Mouse (Mus musculus): ENCODE data around the gene Art1. TPM values are rescaled to one million over a fixed set of nuclear protein-coding genes. Genes with fewer than 3 reads are reported as not detected.

Art1 gene
- polyA plus RNA-seq, 1 experiment from 2014 or later: 0.85 TPM

DNA sequence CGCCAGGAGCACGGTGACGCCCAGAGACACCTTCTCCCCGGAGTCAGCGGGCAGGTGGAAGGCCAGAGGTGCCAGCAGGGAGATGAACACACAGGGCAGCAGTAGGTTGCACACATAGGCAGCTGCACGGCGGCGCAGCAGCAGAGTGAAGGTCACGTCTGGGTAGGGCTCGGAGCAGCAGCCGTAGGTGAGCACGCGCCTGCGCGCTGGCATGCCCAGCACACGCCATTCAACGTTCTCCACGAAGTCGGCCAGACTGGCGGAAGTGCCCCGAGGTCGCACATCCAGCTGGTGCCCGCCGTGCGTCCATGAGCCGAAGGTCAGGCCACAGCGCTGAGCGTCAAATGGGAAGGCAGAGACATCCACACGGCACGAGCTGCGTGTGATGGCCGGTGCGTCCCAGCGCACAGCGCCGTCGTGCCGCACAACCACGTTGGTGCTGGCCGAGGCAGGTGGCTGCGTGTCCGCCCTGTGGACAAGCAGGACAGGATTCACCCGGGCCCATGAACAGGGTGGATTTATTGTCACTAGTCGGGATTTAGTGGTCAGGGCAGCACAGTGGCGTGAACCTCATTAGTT, 11.7 kb downstream of the Art1 start:
- DNase-seq (ENCODE audit: low spot score): no peak
- Histone ChIP-seq H3K4me3 (no peak overlapping the region), H3K36me3 (peaks cover 3% of the 10 kb centered on the region), H3K27me3 (ENCODE audit: low read depth, poor library complexity, severe bottlenecking) (0 out of 2 replicates have a peak, but pooled peaks cover 3% of the 10 kb centered on the region), H3K4me1 (no peaks in the 10 kb centered on the region), H3K27ac (no peak overlapping the region), H3K9me3 (replicated peaks) (no peaks in the 10 kb centered on the region)
- WGBS: 80% methylated on average over 45 of the region's 45 CpGs

DNA sequence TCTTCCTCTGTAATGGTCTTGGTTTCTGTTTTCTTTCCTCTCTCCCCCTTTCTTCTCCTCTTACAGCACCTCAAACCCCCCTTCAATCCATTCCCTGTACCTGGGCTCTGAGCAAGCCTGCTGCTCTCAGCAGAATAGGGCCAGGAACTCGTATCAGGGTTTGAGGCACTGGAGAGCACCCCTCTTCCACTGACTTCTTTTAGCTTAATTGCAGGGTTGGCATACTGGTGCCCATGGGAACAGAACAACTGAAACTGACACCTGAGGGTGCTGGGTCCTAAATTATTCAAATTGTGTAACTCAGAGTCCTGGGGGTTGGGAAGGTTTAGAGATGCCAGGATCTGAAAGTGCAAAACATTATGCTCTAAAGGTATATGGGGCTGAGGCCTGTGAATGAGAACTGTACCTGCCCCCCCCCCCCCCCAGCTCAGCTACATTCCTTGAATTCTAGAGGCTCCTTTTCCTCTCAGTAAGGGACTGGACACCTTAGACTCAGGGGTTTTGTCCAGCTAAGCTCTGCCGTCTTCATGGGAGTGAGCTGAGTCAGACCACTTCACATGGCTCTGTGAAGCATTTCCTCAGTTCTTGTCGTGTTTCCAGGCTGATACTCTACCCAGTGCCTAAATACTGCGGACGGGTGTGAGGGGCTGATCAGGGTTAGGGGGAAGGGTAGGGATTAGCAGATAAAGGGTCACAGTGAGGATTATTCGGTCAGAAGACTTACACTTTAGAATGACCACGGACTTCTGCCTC, 15.2 kb downstream of the Art1 start, which contains the start of gene Chrna10:
Chrna10 (minus strand) TSS at position 250 of the 753 bp plus-strand sequence.
- no peak within 1 kb of the TSS for H3K4me3 ChIP-seq
- H3K27me3 ChIP-seq (ENCODE audit: low read depth, poor library complexity, severe bottlenecking): no peaks in the 10 kb centered on the region
- peaks cover 37% of the 10 kb centered on the region for H3K36me3 ChIP-seq
- no peaks in the 10 kb centered on the region for H3K9me3 ChIP-seq (replicated peaks)
- WGBS: 55% methylated on average over 7 of the region's 7 CpGs
- no peak within 1 kb of the TSS for H3K27ac ChIP-seq
- no peaks in the 10 kb centered on the region for H3K4me1 ChIP-seq
- DNase-seq (ENCODE audit: low spot score): no peak

DNA sequence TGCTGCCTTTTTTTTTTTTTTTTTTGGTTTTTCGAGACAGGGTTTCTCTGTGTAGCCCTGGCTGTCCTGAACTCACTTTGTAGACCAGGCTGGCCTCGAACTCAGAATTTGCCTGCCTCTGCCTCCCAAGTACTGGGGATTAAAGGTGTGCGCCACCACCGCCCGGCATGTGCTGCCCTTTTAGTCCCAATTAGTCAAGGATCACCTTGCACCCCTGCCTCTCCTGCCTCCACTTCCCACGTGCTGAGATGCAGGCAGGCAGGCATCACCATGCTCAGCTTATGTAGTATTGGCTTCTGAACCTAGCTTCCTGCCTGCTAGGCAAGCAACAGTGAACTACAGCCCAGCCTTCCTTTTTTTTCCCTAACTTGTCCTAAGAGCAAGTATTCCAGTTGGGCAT, 15.8 kb downstream of the Art1 start:
- H3K36me3 ChIP-seq: peaks cover 43% of the 10 kb centered on the region
- no peak for DNase-seq (ENCODE audit: low spot score)
- 77% methylated on average over 6 of the region's 6 CpGs for WGBS
- no peak overlapping the region for H3K27ac ChIP-seq
- no peaks in the 10 kb centered on the region for H3K4me1 ChIP-seq
- no peaks in the 10 kb centered on the region for H3K27me3 ChIP-seq (ENCODE audit: low read depth, poor library complexity, severe bottlenecking)
- no peak overlapping the region for H3K4me3 ChIP-seq
- no peaks in the 10 kb centered on the region for H3K9me3 ChIP-seq (replicated peaks)

DNA sequence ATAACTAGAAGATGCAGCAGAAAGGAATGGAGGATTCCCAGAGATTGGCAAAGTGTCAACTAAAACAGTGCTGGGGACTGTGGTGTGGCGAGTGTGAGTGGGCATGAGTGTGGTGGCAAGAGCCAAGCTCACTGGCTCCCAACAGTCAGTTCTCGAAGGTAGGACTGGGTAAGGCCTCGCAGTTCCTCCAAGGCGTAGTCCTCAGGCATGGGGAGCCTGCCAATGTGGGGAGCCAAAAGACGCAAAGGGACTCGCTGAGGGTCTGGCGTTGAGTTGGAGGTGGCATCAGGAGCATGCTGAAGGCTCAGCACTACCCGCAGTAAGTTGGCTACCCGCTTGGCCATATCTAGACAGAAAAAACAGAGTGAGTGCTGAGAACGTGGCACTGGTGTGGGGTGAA, 18.8 kb downstream of the Art1 start:
- Histone ChIP-seq H3K4me1 (no peaks in the 10 kb centered on the region), H3K27me3 (ENCODE audit: low read depth, poor library complexity, severe bottlenecking) (no peaks in the 10 kb centered on the region), H3K9me3 (replicated peaks) (no peaks in the 10 kb centered on the region), H3K27ac (no peak overlapping the region), H3K4me3 (no peak overlapping the region), H3K36me3 (peaks cover 72% of the 10 kb centered on the region)
- no peak for DNase-seq (ENCODE audit: low spot score)
- WGBS: 96% methylated on average over 10 of the region's 10 CpGs

DNA sequence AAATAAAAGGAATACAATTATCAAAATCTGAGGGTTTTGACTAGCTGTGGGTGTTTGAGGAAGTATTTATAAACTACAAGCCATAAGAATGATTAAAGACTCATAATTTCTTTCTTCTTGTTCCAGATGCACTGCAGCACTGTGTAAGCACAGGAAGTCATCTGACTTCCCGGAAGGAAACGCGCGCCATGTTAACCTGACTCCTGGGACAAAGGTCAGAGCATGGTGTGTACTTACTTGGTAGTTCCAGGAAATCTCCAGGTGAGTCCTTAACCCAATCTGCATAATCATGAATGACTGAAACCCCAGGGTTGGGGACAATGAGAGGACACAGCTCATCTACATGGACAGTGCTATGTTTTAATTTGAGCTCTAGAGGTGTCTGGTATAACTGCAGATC, 30.9 kb downstream of the Art1 start:
- no peak for DNase-seq (ENCODE audit: low spot score)
- no peaks in the 10 kb centered on the region for H3K27me3 ChIP-seq (ENCODE audit: low read depth, poor library complexity, severe bottlenecking)
- WGBS: 89% methylated on average over 4 of the region's 4 CpGs
- no peak overlapping the region for H3K4me3 ChIP-seq
- no peaks in the 10 kb centered on the region for H3K9me3 ChIP-seq (replicated peaks)
- peaks cover 96% of the 10 kb centered on the region for H3K36me3 ChIP-seq
- no peak overlapping the region for H3K27ac ChIP-seq
- no peaks in the 10 kb centered on the region for H3K4me1 ChIP-seq

DNA sequence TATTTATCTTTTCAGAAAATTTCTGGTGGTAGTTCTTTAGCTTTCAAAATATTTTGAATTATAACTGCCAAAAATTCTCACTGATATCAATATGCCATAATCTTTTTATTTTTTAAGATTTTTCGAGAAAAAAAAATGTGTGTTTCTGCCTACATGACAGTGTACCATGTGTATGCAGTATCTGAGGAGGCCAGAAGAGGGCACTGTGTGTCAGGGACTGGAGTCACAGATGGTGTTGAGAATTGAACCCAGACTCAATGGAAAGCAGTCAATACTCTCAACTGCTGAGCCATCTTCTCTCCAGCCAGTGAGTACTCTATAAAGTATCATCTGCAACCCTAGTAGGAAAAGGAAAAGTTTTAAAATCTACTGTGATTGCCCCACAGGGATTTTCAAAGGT, 35.9 kb downstream of the Art1 start:
- H3K4me1 ChIP-seq: no peaks in the 10 kb centered on the region
- H3K27ac ChIP-seq: no peak overlapping the region
- peaks cover 98% of the 10 kb centered on the region for H3K36me3 ChIP-seq
- H3K9me3 ChIP-seq (replicated peaks): no peaks in the 10 kb centered on the region
- 87% methylated on average over 1 of the region's 1 CpGs for WGBS
- H3K4me3 ChIP-seq: no peak overlapping the region
- H3K27me3 ChIP-seq (ENCODE audit: low read depth, poor library complexity, severe bottlenecking): no peaks in the 10 kb centered on the region
- peak; percentile 59 for DNase-seq (ENCODE audit: low spot score)

DNA sequence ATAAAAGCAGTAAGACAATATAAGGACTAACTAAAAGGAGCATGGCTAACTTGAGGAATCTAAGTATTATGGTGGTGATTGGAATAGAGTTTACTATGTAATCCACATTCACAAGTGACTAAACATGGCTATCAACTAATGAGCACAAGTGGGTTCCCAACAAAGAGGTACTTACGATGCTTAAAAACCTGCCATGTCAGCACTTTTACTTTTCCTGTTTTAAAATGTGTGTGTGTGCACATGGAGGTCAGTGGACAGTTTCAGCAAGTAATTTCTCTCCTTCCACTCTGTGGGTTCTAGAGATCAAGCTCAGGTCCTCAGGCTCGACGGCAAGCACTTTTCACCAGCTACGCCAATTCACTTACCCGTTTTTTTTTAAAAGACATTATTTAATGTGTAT, 36.4 kb downstream of the Art1 start:
- Histone ChIP-seq H3K9me3 (replicated peaks) (no peaks in the 10 kb centered on the region), H3K27me3 (ENCODE audit: low read depth, poor library complexity, severe bottlenecking) (no peaks in the 10 kb centered on the region), H3K27ac (no peak overlapping the region), H3K4me3 (no peak overlapping the region), H3K36me3 (peaks cover 96% of the 10 kb centered on the region), H3K4me1 (no peaks in the 10 kb centered on the region)
- no peak for DNase-seq (ENCODE audit: low spot score)
- 96% methylated on average over 5 of the region's 5 CpGs for WGBS

DNA sequence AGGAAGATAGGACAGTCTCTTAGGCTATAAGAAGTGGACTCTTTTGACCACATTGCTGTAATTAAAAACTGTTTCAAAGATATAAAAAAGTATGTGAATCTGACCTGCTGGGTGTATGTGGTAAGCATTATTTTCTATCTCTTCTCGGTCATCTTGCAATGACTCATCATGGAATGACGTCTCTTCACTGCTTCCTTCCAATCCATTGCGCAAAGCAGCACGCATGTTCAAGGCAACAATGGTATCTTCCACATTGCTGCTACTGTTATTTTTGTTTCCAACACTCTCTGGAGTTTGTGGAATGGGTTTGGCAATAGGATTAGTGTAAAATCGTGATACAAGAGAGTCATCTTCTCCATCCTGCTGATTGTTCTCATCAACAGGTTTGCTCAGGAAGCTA, 52.1 kb downstream of the Art1 start:
- no peak for DNase-seq (ENCODE audit: low spot score)
- WGBS: 97% methylated on average over 5 of the region's 5 CpGs
- H3K27ac ChIP-seq: no peak overlapping the region
- H3K9me3 ChIP-seq (replicated peaks): no peaks in the 10 kb centered on the region
- no peaks in the 10 kb centered on the region for H3K4me1 ChIP-seq
- no peaks in the 10 kb centered on the region for H3K27me3 ChIP-seq (ENCODE audit: low read depth, poor library complexity, severe bottlenecking)
- H3K36me3 ChIP-seq: peaks cover 96% of the 10 kb centered on the region
- no peak overlapping the region for H3K4me3 ChIP-seq

Other genes starting within 250 kb of the Art1 start
- 0.21 TPM in 1 of 2 replicates, not detected in the other for gene Folr2, start 244.5 kb upstream of the Art1 start, polyA plus RNA-seq (2016; fragmentation: Nextera tagmentation; extraction: Ambion mirVana)
- 115 and 120 TPM in 2 replicates for gene Anapc15, start 238.0 kb upstream of the Art1 start, polyA plus RNA-seq (2016; fragmentation: Nextera tagmentation; extraction: Ambion mirVana)
- not detected in 2 replicates for gene Folr1, start 231.0 kb upstream of the Art1 start, polyA plus RNA-seq (2016; fragmentation: Nextera tagmentation; extraction: Ambion mirVana)
- gene Lamtor1, start 195.8 kb upstream of the Art1 start, polyA plus RNA-seq (2016; fragmentation: Nextera tagmentation; extraction: Ambion mirVana): 180 and 181 TPM in 2 replicates
- gene Tomt, start 195.4 kb upstream of the Art1 start, polyA plus RNA-seq (2016; fragmentation: Nextera tagmentation; extraction: Ambion mirVana): 0.73 and 0.94 TPM in 2 replicates
- 9.4 and 11.2 TPM in 2 replicates for gene Lrrc51, start 167.8 kb upstream of the Art1 start, polyA plus RNA-seq (2016; fragmentation: Nextera tagmentation; extraction: Ambion mirVana)
- 108 and 130 TPM in 2 replicates for gene Numa1, start 167.6 kb upstream of the Art1 start, polyA plus RNA-seq (2016; fragmentation: Nextera tagmentation; extraction: Ambion mirVana)
- gene Il18bp, start 83.1 kb upstream of the Art1 start, polyA plus RNA-seq (2016; fragmentation: Nextera tagmentation; extraction: Ambion mirVana): 2.3 and 3.4 TPM in 2 replicates
- gene Rnf121, start 36.3 kb upstream of the Art1 start, polyA plus RNA-seq (2016; fragmentation: Nextera tagmentation; extraction: Ambion mirVana): 29.3 and 31.0 TPM in 2 replicates
- 39.7 and 51.5 TPM in 2 replicates for gene Xndc1, start 36.2 kb upstream of the Art1 start, polyA plus RNA-seq (2016; fragmentation: Nextera tagmentation; extraction: Ambion mirVana)
- gene Xntrpc, start 36.0 kb upstream of the Art1 start, polyA plus RNA-seq (2016; fragmentation: Nextera tagmentation; extraction: Ambion mirVana): 1.4 and 1.8 TPM in 2 replicates
- gene Trpc2, start 18.6 kb upstream of the Art1 start, polyA plus RNA-seq (2016; fragmentation: Nextera tagmentation; extraction: Ambion mirVana): not detected in 2 replicates
- gene Art5, start 7.7 kb downstream of the Art1 start, polyA plus RNA-seq (2016; fragmentation: Nextera tagmentation; extraction: Ambion mirVana): 4.3 and 5.8 TPM in 2 replicates
- gene Chrna10, start 15.1 kb downstream of the Art1 start, polyA plus RNA-seq (2016; fragmentation: Nextera tagmentation; extraction: Ambion mirVana): 0.14 TPM in 1 of 2 replicates, not detected in the other
- 45.5 and 49.7 TPM in 2 replicates for gene Nup98, start 108.4 kb downstream of the Art1 start, polyA plus RNA-seq (2016; fragmentation: Nextera tagmentation; extraction: Ambion mirVana)
- gene Pgap2, start 108.5 kb downstream of the Art1 start, polyA plus RNA-seq (2016; fragmentation: Nextera tagmentation; extraction: Ambion mirVana): 59.6 and 68.5 TPM in 2 replicates
- gene Rhog, start 154.3 kb downstream of the Art1 start, polyA plus RNA-seq (2016; fragmentation: Nextera tagmentation; extraction: Ambion mirVana): 52.5 and 55.4 TPM in 2 replicates
- 10.7 and 14.5 TPM in 2 replicates for gene Stim1, start 166.1 kb downstream of the Art1 start, polyA plus RNA-seq (2016; fragmentation: Nextera tagmentation; extraction: Ambion mirVana)